Mouse (Mus musculus): ENCODE data around the gene Zbtb7b.

Gene Zbtb7b

GRCm38 (mm10) chr3:89421810-89422473 lies 27.4 kb upstream of the Zbtb7b start:
- CTCF ChIA-PET = interaction anchor here (0.5 to 3.5 kb wide), 22 partner anchors 8 to 1376 kb away, joined by 3 to 20 read pairs (median 4); partner anchors contain the start of genes Pmvk (in 2 of the 4) and Pygo2 (in 2 of the 4)

GRCm38 (mm10) chr3:89421002-89421774 lies 26.6 kb upstream of the Zbtb7b start:
- ChIA-PET POLR2A (interaction anchor here (0.6 to 12.6 kb wide), 69 partner anchors 9 to 827 kb away, joined by 3 to 192 read pairs (median 5); partner anchors contain the start of genes Flad1 (in 3 of the 4), Pygo2 (in 3 of the 4), Pbxip1 (in 2 of the 4) and Pmvk (in 2 of the 4)), CTCF (interaction anchor here (0.5 to 3.5 kb wide), 29 partner anchors 9 to 1375 kb away, joined by 3 to 20 read pairs (median 4); partner anchors contain the start of genes Pmvk (in 2 of the 4), Pygo2 (in 2 of the 4), Flad1 (in 1 of the 4) and Pbxip1 (in 1 of the 4))

More at GRCm38 (mm10) chr3:89421810-89422473, 27.4 kb upstream of the Zbtb7b start:
- POLR2A ChIA-PET = interaction anchor here in 3 of 4 experiments (0.6 to 12.6 kb wide), 54 partner anchors 8 to 534 kb away, joined by 3 to 192 read pairs (median 5); partner anchors contain the start of genes Flad1 (in 3 of the 3), Pygo2 (in 3 of the 3), Pbxip1 (in 2 of the 3) and Pmvk (in 2 of the 3)

GRCm38 (mm10) chr3:89420421-89420820 lies 25.8 kb upstream of the Zbtb7b start:
- ChIA-PET CTCF (interaction anchor here in 3 of 4 experiments (0.6 to 3.5 kb wide), 15 partner anchors 9 to 366 kb away, joined by 3 to 20 read pairs (median 5); partner anchors contain the start of genes Flad1 (in 1 of the 3), Pbxip1 (in 1 of the 3), Pmvk (in 1 of the 3) and Pygo2 (in 1 of the 3)), POLR2A (interaction anchor here (0.7 to 12.6 kb wide), 44 partner anchors 8 to 827 kb away, joined by 3 to 192 read pairs (median 7); partner anchors contain the start of genes Flad1 (in 3 of the 4), Pygo2 (in 3 of the 4), Lenep (in 2 of the 4) and Pbxip1 (in 2 of the 4))

- CTCF ChIA-PET = interaction anchor here in 2 of 4 experiments (0.6 to 2.3 kb wide), 4 partner anchors 23 to 366 kb away, joined by 3 to 12 read pairs (median 6); partner anchors contain the start of gene Zbtb7b (in 1 of the 2)
Observed at GRCm38 (mm10) chr3:89419981-89420380, 25.4 kb upstream of the Zbtb7b start.

GRCm38 (mm10) chr3:89419571-89419970 lies 25.0 kb upstream of the Zbtb7b start:
- ChIA-PET POLR2A (interaction anchor here (0.6 to 12.6 kb wide), 35 partner anchors 7 to 579 kb away, joined by 3 to 192 read pairs (median 8); partner anchors contain the start of genes Pygo2 (in 3 of the 4), Zbtb7b (in 3 of the 4), Lenep (in 2 of the 4) and Pbxip1 (in 2 of the 4)), CTCF (interaction anchor here (0.5 to 2.8 kb wide), 6 partner anchors 23 to 353 kb away, joined by 3 to 17 read pairs (median 8); partner anchors contain the start of gene Zbtb7b (in 1 of the 4))

More at GRCm38 (mm10) chr3:89419981-89420380, 25.4 kb upstream of the Zbtb7b start:
- POLR2A ChIA-PET = interaction anchor here (0.8 to 12.6 kb wide), 34 partner anchors 8 to 271 kb away, joined by 3 to 192 read pairs (median 8); partner anchors contain the start of genes Pygo2 (in 3 of the 4), Flad1 (in 2 of the 4), Lenep (in 2 of the 4) and Pbxip1 (in 2 of the 4)

GRCm38 (mm10) chr3:89418861-89419250 lies 24.3 kb upstream of the Zbtb7b start:
- ChIA-PET POLR2A (interaction anchor here in 3 of 4 experiments (0.7 to 12.6 kb wide), 56 partner anchors 9 to 1094 kb away, joined by 3 to 192 read pairs (median 6); partner anchors contain the start of genes Zbtb7b (in 3 of the 3), Efna3 (in 2 of the 3), Lenep (in 2 of the 3) and Pbxip1 (in 2 of the 3)), CTCF (interaction anchor here (0.5 to 2.8 kb wide), 16 partner anchors 10 to 173 kb away, joined by 3 to 26 read pairs (median 4); partner anchors contain the start of genes Krtcap2 (in 1 of the 4), Pbxip1 (in 1 of the 4), Pmvk (in 1 of the 4) and Trim46 (in 1 of the 4))

GRCm38 (mm10) chr3:89418170-89418860 lies 23.7 kb upstream of the Zbtb7b start, which contains the start of the genes Cks1b and Shc1:
Gene Cks1b (minus strand): TSS chr3:89418383.
Gene Shc1 (plus strand): TSS chr3:89418443.
- ChIA-PET CTCF (interaction anchor here (0.5 to 2.8 kb wide), 20 partner anchors 10 to 173 kb away, joined by 3 to 26 read pairs (median 4); partner anchors contain the start of genes Krtcap2 (in 1 of the 4), Pbxip1 (in 1 of the 4), Pmvk (in 1 of the 4) and Trim46 (in 1 of the 4)), POLR2A (interaction anchor here in 3 of 4 experiments (0.5 to 12.6 kb wide), 63 partner anchors 9 to 1095 kb away, joined by 3 to 192 read pairs (median 5); partner anchors contain the start of genes Zbtb7b (in 3 of the 3), Efna3 (in 2 of the 3), Lenep (in 2 of the 3) and Pbxip1 (in 2 of the 3))

- ChIA-PET CTCF (interaction anchor here (0.8 to 2.8 kb wide), 15 partner anchors 9 to 172 kb away, joined by 3 to 26 read pairs (median 4); partner anchors contain the start of genes Krtcap2 (in 1 of the 4), Pmvk (in 1 of the 4), Trim46 (in 1 of the 4) and Zbtb7b (in 1 of the 4)), POLR2A (interaction anchor here (0.5 to 12.6 kb wide), 62 partner anchors 9 to 840 kb away, joined by 3 to 192 read pairs (median 6); partner anchors contain the start of genes Zbtb7b (in 3 of the 4), Efna3 (in 2 of the 4), Lenep (in 2 of the 4) and Pbxip1 (in 2 of the 4))
Observed at GRCm38 (mm10) chr3:89417840-89418169, 23.2 kb upstream of the Zbtb7b start.

GRCm38 (mm10) chr3:89417131-89417530 lies 22.6 kb upstream of the Zbtb7b start:
- POLR2A ChIA-PET = interaction anchor here (0.5 to 12.6 kb wide), 44 partner anchors 9 to 660 kb away, joined by 3 to 192 read pairs (median 8); partner anchors contain the start of genes Pbxip1 (in 3 of the 4), Zbtb7b (in 3 of the 4), Lenep (in 2 of the 4) and Pmvk (in 2 of the 4)

GRCm38 (mm10) chr3:89416158-89416557 lies 21.6 kb upstream of the Zbtb7b start:
- CTCF ChIA-PET = no interaction called here

More at GRCm38 (mm10) chr3:89417131-89417530, 22.6 kb upstream of the Zbtb7b start:
- CTCF ChIA-PET = interaction anchor here (0.6 to 2.8 kb wide), 11 partner anchors 8 to 278 kb away, joined by 3 to 26 read pairs (median 9); no protein-coding TSS in a partner anchor

GRCm38 (mm10) chr3:89411490-89412393 lies 17.2 kb upstream of the Zbtb7b start, which contains the start of gene Flad1:
Gene Flad1 (minus strand): TSS chr3:89411870.
- ChIA-PET CTCF (interaction anchor here in 3 of 4 experiments (0.6 to 2.1 kb wide), 17 partner anchors 9 to 169 kb away, joined by 3 to 11 read pairs (median 4); partner anchors contain the start of genes Adam15 (in 1 of the 3), Lenep (in 1 of the 3) and Pygo2 (in 1 of the 3)), POLR2A (interaction anchor here (0.5 to 2.5 kb wide), 50 partner anchors 9 to 836 kb away, joined by 3 to 30 read pairs (median 4); partner anchors contain the start of genes Pygo2 (in 3 of the 4), Adam15 (in 2 of the 4), Efna4 (in 1 of the 4) and Lenep (in 1 of the 4))

More at GRCm38 (mm10) chr3:89416158-89416557, 21.6 kb upstream of the Zbtb7b start:
- POLR2A ChIA-PET = interaction anchor here in 2 of 4 experiments (3.4 to 12.6 kb wide), 5 partner anchors 8 to 34 kb away, joined by 31 to 192 read pairs (median 65); partner anchors contain the start of genes Zbtb7b (in 2 of the 2) and Lenep (in 1 of the 2)

- POLR2A ChIA-PET = interaction anchor here in 2 of 4 experiments (1.3 to 5.3 kb wide), 4 partner anchors 12 to 38 kb away, joined by 6 to 46 read pairs (median 18); partner anchors contain the start of gene Zbtb7b (in 1 of the 2)
- CTCF ChIA-PET = no interaction called here
Observed at GRCm38 (mm10) chr3:89410864-89411263, 16.3 kb upstream of the Zbtb7b start.

GRCm38 (mm10) chr3:89409701-89410100 lies 15.1 kb upstream of the Zbtb7b start:
- POLR2A ChIA-PET = interaction anchor here in 3 of 4 experiments (0.9 to 5.6 kb wide), 14 partner anchors 8 to 179 kb away, joined by 3 to 65 read pairs (median 8); partner anchors contain the start of genes Cks1b (in 3 of the 3), Shc1 (in 3 of the 3), Pbxip1 (in 1 of the 3) and Pygo2 (in 1 of the 3)
- CTCF ChIA-PET = interaction anchor here in 3 of 4 experiments (1.1 to 3.0 kb wide), 4 partner anchors 8 to 16 kb away, joined by 3 to 28 read pairs (median 8); partner anchors contain the start of genes Cks1b (in 1 of the 3) and Shc1 (in 1 of the 3)

GRCm38 (mm10) chr3:89408448-89408847 lies 13.9 kb upstream of the Zbtb7b start:
- CTCF ChIA-PET = interaction anchor here (0.5 to 3.0 kb wide), 17 partner anchors 9 to 716 kb away, joined by 3 to 28 read pairs (median 5); partner anchors contain the start of genes Cks1b (in 3 of the 4) and Shc1 (in 3 of the 4)
- POLR2A ChIA-PET = interaction anchor here (0.8 to 5.6 kb wide), 25 partner anchors 9 to 59 kb away, joined by 3 to 65 read pairs (median 5); partner anchors contain the start of genes Cks1b (in 3 of the 4), Shc1 (in 3 of the 4), Adam15 (in 1 of the 4) and Pbxip1 (in 1 of the 4)
